Mouse (Mus musculus) E14TG2a.4 (cell line): Measurements from ENCODE around the gene Fam213a.

ENCODE experiments used
- CTCF ChIP-seq: conservative IDR thresholded peaks from 2 replicates; pipeline ENCODE4 v1.5.1; 2014; ENCODE audit warnings: low read length
- NANOG ChIP-seq: IDR thresholded peaks from 2 replicates; pipeline ENCODE4 v1.6.1; 2014; ENCODE audit warnings: borderline replicate concordance, low read length, mixed read lengths
- POU5F1 ChIP-seq: IDR thresholded peaks from 2 replicates; pipeline ENCODE4 v1.6.1; 2014; ENCODE audit warnings: low read length, borderline replicate concordance

DNA sequence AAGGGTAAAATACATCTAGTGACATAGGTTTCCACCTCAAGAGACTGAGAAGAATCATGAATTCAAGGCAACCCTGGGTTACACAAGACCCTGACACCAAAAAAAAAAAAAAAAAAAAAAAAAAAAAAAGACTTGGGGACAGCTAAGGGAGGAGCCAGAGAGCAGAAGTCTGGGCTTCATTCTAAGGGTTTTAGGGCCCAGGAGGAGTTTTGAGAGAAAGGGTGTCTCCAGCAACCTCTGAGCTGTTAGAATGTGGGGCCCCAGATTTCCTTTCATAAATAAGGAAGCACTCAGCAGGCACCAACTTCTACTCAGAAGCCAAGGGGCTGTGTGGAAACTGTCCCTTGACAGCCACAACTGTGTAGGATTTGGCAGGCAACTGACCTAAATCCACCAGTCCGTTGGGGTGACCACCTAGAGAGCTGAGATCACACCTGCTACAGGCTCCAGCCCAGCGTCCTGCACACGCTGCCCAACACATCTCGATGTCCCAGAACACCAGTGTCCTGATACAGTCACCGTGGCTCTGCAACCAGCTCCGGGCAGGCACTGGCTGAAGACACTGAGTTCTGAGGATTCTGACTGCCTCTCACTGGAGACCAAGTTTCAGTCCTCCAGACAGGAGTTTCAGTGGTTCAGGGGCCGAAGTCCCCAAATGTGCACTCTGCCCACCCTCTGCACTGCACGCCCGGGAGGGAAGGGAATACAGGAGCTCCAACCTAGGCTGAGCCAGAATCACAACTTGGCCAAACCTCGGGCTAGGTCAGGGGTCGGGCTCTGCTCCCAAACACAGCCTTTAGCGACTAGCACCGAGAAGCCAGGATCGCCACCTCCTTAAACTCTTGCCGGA, 47.9 kb downstream of the Fam213a start:
- TF ChIP-seq CTCF (no peak), NANOG (no peak), POU5F1 (no peak)
